Mouse (Mus musculus) heart, adult 8-10 months (tissue): ENCODE results near the gene Card10. TPM values are rescaled to one million over a fixed set of nuclear protein-coding genes. Genes with fewer than 3 reads are reported as not detected.

Experiments
- DNase-seq: peaks from one replicate; pipeline ENCODE4 v3.0.0; 2022; ENCODE audit warnings: low spot score
- total RNA-seq, 4 experiments: library from RNA; stranded (reverse); gene quantifications; 2 replicates each; pipeline ENCODE4 v1.2.4; 2022

The Card10 gene
- total RNA-seq, 4 experiments from 2014 or later, result 14.3 to 16.1 (median 15.2) TPM

DNA sequence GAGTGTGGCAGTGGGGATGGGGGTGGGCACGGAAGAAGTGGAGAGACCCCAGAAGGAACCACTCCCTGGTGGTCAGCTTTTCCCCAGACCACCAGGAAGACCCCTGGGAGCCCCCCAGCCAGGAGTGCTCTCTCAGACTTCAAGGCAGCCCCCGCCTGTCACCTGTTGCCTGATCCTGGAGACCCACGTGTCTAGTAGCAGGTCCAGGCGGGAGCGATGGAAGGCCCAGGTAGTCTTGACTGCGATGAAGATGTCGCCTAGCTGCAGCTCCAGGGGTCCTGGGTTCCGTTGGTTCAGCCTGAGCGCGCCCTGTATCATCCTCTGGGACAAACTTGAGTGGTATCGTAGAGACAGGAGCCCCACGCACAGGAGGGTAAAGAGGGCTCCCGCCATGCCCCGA is 30.0 kb downstream of the Card10 start:
- DNase-seq, result no peak

DNA sequence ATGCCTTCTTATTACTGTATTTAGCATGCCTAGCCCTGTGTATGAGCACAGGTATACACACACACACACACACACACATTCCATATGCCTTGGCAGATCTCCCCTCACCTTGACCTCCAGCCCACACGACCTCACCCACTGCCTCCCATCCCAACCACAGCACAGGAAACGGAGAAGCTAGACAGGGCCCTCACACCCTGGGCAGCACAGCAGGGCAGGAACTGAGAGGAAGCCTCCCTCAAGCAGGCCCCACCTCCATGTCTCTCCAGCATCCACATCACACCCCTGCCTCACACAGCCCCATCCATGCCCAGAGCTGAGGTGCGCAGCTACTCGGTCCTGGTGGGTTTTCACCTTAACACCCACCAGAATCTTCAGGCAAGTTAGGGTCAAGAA is 30.5 kb downstream of the Card10 start:
- DNase-seq, result no peak

DNA sequence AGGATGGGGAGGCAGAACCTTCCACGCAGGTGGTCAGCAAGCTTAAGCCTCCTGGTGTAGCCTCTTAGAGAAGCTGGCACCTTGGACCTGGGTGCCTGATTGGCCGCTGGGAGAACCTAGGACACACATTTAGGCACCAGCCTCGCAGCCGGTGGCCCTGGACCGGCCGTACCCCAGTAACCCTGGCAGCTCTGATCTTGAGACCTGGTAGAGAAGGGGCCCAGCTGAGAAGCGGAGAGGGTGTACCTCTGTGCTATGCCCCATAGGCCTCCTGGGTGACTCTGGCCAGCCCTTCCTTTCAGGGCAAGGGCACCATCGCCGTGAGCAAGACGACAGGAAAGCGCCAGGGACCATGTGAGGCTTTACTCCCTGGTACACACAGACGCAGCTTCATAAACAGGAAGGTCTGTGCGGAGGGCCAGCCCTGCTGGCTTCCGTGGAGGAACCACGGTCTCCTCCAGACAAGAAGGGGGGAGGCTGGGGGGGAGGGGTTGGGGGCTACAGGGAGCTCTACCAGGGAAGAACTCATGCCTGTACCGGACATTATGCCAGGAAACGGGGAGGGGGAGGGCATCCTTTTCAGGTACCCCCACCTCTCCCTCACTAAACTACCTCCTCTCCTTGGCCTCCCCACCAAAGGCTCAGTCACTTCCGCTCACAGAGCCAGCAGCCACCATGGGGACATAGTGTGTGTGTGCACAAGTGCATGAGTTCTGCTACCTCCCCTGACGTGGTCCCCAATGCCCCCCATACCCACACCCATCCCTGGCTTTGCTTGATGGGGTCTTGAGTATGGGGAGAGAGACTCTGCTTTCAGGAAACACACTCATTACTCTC is 31.1 kb downstream of the Card10 start:
- DNase-seq, result peak; percentile 55

DNA sequence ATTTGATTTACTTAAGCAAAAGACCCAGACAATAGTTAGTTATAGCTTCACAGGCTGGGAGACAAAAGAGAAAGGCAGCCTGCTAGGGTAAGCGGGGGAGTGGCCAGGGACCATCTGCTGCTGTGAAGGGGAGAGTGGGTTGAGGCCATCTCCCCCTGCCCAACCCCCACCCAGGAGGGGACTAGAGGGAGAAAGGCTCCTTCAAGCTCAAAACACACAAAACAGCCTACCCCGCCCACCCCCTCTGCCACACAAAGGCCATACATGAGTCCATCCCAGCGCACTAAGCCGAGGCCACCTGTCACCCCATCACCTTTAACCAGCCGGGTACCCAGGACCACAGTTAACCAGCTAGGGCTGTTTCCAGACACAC is 31.9 kb downstream of the Card10 start:
- no peak for DNase-seq

DNA sequence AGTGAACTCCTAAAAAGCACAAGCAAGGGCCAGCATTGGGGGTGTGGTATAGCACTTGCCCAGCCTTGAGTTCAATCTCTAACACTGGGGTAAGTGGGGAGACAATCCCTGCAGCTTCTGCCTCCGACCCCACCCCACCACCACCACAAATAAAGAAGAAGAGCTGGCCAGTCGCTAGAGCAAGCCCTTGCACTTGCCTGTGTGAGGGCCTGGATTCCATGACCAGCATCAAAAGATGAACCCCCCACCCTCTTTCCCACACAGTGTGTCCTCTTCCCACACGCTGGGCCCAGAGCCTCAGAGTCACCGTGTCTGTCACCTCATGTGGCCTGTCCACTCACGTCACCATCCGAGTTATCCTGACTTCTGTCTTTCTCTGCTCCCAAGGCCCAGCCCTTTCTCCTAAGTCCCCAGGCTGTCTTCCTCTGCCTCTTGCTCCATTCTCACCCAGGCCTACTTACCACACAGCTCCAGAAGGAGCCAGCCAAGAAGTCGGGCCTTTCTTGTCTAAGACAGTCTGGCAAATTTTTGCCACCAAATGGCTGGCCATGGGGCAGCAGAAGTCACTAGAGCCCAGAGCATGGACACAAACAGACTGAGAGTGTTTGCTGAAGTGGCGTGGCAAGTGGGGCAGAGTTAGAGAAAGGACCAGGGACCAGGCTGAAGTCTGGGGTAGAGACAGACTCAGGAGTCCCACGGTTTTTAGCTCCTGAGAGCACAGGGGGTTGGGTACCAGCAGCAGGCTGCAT is 32.4 kb downstream of the Card10 start:
- no peak for DNase-seq

DNA sequence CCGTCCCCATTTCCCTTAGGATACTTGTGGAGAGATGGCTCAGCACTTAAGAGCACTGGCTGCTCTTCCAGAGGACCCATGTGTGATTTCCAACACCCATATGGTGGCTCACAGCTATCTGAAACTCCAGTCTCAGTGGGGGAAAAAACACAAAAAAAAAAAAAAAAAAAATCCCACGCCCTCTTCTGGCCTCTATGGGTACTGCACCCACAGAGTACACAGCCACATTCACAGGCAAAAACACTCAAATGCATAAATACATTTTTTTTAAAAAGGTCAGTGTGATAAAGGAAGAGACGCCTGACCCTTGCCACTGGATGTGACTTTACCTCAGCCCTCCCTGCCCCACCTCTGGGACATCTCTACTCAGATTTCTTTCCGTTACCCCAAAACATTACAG is 33.8 kb downstream of the Card10 start:
- no peak for DNase-seq

DNA sequence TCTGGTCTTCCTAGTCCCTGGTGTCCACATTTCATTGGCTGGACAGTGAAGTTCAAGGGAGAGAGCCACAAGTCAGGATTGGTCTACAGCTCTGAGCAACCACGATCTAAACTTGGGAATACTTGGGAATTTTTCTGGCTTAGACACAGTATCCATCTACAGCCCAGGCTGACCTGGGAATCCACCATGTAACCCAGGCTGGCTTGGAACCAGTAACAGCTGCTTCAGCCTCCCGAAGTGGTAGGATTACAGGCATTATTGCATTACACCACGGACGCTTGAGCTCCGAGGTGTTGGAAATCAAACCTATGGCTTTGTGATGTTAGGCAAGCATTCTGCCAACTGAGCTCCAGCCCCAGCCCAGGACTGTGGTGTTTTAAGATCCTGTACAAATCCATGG is 39.1 kb downstream of the Card10 start:
- no peak for DNase-seq

DNA sequence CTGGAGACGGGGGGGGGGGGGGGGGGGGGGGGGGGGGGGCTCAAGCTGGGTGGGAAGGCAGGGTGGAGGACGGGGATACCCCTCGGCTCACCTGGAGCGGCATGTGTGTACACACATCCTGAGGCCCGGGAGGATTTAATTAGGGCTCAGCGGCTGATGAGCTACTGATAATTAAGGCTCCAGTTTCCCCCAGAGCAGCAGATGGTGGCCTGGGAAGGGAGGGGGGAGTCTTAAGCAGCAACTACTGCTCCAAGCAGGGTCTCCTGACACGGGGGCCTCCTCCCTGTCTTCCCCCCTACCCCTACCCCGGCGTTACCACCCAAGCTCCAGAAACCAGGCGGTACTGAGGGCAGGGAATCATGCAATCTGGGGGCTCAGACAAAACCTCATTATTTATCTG is 39.6 kb downstream of the Card10 start:
- no peak for DNase-seq

DNA sequence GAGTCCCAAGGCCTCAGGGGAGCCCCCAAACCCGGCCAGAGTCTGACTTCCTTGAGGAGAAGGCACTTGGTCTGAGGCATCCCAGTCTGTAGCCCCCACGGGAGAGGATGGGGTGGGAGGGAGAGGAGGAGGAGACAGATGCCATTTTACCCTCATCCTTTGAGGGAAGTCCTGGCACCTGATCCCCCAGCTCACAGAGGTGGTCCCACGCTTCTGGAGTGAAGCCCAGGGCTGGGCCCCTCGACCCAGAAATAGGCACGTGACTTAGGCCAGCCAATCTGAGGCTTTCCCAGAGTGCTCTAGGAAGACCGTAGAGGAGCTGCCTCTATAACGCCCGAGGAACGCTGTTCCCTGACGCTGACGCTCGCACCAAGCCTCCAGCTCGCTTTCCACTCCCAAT is 41.7 kb downstream of the Card10 start:
- DNase-seq, result no peak

DNA sequence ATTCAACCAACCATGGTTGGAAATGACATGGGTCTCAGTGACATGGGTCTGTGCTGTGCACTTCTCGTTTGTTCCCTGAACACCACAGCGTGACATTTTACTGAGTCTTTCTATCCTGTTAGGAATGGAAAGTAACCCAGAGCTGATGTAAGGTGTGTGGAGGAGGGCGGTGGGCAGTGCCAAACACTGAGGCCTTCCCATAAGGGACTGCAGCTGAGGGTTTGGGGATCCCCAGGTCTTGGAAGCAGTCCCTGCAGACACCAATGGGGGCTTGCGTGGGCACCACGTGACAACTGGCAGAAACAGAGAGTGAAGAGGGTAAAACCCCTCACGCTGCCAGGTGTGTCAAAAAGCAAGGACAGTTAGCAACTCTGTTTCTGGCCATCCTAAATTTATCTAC is 44.7 kb downstream of the Card10 start:
- DNase-seq, result no peak

DNA sequence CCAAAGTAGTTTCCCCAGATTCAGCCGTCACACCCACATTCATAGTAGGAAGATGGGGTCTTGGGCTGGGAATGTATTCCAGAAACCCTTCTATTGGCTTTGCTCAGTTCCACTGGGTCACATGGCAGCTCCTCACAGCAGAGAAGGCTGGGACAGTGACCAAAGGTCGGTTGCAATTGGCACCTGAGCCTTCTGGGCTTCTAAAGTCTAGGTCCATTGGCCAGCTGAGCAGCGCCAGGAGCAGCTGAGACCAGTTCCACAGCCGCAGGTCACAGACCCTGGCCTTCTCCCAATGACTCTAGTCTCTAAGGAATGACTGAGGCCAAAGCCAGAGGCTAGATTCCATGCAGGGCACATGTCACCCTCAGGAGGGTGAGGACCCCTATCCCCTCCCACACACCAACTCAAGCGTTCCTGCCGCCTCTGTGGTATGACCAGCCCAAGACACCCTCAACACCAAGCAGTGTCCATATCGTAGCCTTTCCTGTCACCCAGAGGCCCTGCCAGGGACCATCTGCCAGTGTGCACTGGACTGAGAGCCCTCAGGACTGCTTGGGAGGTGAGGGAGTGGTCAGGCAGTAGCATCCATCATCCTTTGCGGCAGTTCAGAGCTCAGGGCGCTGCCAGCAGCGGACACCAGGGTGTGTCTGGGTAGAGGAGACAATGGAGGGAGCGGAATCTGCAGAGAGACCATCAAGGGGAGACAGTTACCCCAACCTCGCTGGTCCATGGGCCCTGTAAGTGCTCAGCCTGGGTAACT is 46.7 kb downstream of the Card10 start:
- no peak for DNase-seq

DNA sequence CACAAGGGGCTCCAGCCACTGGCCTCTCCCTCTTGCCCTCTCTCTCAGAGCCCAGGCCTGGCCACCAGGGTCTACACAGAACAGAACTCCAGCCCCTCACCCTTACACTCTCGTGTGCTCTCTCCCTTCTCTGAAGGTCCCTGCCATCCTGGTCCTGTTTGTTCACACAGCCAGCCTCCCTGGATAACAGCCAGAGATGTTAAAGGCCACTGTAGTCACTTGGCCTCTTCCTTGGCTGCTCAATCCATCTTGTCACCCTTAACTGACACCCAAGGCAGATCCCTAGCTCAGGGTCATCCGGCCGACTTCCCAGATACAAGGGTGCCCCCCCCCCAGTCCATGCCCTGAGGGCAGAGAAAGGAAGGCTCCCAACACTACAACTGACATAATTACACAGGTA is 47.6 kb downstream of the Card10 start:
- DNase-seq, result no peak

DNA sequence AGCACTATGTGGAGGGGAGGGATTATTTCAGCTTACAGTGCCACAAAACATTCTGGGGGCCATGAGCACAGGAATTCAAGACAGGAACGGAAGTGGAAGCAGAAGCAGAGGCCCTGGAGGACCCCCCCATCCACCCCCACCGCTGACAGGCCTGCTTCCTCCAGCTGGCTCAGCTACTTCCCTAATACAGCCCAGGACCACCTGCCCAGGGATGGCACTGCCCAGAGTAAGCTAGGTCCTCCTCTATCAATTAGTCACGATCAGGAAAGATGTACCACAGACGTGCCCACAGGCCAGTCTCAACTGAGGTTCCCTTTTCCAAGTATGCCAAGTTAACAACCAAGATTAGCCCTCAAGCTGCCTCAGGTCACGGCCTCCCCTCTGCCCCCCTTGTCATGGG is 48.7 kb downstream of the Card10 start:
- no peak for DNase-seq

DNA sequence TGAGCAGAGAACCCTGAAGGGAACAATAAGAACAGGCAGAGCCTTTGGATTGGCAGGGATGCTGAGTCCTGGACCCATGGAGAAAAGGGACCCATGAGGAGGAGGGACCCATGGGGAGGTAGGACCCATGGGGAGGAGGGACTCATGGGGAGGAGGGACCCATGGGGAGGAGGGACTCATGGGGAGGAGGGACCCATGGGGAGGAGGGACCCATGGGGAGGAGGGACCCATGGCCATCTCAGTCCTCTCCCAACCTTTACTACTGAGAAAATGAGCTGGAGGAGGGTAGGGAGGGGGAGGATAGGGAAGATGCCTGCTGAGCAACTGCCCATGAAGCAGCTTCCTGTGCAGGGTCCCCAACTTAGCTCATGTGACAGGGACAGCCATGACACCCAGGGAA is 49.9 kb downstream of the Card10 start:
- DNase-seq, result no peak

DNA sequence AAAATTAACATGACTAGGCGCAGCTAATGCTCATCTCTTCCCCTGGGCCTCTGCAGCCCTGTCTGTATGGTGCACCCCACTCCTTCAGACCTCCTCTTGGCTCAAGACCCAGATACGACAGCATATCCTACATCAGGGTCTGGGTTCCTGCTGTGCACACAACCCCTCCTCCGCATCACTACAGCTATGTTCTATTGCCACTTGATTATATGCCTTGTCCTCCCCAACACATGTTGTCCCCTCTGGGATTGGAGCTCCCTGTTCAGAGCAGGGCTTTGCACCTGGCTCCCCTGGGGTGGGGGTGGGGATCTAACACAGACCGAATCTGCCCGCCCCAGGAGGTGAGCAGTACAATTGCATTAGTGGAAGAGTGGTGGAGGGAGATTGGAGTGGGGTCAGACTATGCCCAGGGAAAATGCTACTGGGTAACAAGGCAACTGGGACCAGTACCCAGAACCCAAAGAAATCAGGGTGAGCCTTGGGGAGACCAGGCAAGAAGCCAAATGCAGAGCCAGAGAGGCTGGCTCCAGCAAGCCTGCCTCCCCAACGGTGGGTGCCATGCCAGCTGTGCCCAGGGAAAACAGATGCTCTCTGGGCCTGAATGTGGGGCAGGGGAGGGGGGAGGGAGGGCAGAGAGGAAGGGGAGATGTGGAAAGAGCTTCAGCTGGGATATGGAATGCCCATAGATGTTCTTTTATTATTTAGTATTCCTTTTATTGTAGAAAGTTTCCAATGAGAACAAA is 52.1 kb downstream of the Card10 start:
- no peak for DNase-seq

DNA sequence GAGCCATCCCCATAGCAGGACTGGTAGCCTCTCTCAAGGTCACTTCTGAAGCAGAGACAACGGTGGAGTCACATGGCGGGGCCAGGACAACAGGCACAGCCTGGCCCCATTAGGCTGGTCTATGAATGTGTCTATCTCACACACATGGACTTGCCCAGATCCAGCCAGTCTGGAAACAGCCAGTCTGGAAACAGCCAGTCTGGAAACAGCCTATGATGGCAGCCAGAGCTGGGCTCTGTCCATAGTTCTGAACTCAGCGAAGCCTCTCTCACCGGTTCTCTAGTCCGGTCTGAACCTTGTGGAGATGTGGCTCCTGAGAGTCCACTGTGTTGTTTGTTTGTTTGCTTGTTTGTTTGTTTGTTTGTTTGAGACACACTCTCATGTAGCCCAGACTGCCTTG is 53.0 kb downstream of the Card10 start:
- no peak for DNase-seq

DNA sequence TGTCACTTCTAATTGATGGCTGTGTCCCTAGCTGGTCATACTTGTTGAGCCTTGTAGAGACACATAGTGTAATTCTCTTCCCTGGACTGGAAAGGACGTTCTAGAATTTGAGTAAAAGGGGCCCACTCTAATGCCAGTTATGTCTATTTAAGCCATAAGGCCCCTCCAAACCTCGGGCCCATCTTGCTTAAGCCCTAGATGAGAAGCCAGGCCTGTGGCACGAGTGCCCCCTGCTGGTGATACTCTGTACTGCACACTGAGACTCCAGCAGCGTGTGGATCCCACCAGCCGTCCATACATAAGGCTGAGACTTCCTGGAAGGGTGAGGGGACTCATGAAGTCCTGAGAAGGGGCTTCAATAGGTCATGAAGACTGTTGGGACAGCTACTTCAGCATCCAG is 58.6 kb downstream of the Card10 start:
- DNase-seq, result peak; percentile 77

DNA sequence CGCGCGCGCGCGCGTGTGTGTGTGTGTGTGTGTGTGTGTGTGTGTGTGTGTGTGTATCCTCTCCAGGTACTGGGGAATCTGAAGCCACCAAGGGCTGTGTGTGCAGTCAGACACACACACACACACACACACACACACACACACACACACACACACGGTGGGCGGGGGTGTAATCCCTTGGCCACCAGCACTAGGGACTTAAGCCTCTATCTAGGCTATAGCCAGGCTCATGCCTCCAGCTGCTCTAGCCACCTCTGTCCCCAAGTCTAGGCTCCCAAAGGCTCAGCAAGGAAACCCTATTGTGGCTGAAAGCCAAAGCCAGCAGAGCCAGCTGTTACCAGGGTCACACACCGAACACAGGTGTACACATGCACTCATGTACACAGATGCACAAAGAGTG is 60.0 kb downstream of the Card10 start:
- DNase-seq, result no peak

DNA sequence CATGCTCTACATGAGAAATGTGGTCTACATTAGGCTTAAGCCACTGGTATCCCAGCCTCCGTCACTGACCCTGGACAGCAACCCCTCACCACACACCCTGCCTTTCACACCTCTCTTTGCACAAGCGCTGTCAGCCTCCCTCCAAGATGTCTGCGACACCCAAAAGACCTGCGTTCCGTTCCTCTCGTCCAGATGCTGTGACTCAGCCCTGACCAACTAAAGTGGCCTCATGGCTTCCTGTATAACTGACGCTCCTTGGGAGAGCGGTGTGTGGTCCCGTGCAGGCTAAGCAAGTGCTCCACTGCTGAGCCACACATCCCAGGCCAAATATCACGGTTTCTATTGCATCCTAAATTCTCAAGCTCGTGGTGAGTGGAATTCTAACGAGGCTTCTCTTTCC is 62.2 kb downstream of the Card10 start:
- DNase-seq, result no peak

DNA sequence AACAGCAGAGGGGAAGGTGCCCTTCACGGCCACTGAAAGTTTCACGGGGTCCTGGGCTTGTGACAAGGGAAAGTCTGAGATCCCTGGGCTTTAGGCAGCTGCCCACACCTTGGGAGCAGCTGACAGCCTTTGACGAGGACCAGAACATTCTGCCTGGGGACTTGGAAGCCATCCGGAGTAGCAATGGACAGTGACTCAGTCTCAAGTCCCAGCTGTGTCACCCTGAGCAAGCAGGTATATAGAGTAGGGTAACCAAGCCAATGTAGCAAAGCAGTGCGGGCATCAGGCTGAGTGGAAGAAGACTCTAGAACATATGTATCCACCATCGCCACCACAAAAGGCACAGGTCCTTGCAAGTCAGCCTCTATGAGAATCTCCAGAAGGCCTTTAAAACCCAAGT is 65.7 kb downstream of the Card10 start:
- DNase-seq, result no peak

DNA sequence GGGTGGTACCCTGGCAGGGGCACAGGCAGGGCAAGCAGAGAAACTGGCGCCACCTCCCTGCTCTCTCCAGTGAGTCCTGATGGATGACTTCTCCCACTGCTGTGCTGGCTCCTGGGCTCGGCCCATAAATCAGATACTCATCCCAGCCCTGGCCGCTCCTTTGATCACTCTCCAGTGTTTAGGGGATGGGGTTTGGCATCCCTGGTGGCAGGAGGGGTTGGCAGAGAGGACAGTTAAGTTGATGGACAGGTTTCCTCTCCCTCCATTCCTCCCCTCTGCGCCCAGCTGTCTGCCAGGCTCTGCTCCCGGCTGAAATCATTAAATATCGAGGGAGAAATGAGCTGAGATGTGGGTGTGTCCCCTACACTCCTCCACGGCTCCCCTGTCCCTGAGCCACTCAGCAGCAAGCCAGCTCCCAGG is 66.2 kb downstream of the Card10 start:
- DNase-seq, result no peak

DNA sequence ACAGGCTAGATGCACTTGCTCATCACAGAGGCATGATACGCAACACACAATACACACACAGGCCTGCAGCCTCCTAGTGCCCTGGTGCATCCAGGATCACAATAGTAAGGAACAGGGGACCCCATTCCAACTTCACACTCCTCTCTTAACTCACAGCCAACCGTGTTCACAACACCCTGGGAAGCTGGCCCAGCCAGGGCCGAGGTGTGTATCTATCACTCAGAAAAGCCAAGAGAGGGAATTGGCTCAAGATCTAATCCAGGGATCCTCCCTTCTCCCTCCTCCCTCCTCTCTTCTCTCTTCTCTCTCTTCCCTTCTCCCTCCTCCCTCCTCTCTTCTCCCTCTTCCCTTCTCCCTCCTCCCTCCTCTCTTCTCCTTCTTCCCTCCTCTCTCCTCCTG is 66.7 kb downstream of the Card10 start:
- DNase-seq, result no peak
